Mouse (Mus musculus) small intestine, adult 2 months (tissue): ENCODE measurements around the gene Orm3.

Experiments
- CTCF ChIP-seq: fragments of 200-500 bp; IDR thresholded peaks from 2 replicates; pipeline ENCODE4 v1.5.1; 2012; ENCODE audit warnings: low read depth, mild to moderate bottlenecking, control low read depth, inconsistent platforms, low read length, moderate library complexity, mixed read lengths; ENCODE audit not compliant: insufficient replicate concordance, insufficient read length; ENCODE audit errors: extremely low read depth
- POLR2A ChIP-seq: fragments of 200-500 bp; IDR thresholded peaks from 2 replicates; pipeline ENCODE4 v1.6.1; 2012; ENCODE audit warnings: low read depth, mild to moderate bottlenecking, control low read depth, inconsistent platforms, low read length, moderate library complexity

DNA sequence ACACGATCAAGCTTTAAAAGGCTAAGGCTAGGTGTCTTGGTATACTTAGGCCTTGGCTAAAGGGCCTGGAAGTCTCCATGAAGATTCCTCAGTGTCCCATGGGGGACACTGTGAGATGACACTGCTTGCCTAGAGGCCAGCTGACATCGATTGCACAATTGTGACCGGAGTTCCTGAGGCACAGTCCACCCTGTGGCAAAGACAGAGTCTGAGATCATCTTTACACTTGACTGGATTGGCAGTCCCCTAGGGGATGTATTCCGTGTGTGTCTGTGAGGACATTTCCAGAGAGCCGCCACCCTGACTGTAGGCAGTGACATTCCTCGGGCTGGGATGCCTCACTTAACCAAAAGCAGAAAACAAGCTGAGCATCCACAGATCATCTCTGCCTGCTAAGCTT is 3.9 kb downstream of the Orm3 start:
- TF ChIP-seq CTCF (no peak), POLR2A (no peak)
